Mouse (Mus musculus) right cerebral cortex, postnatal 10 days (tissue): ENCODE measurements around the gene Rbm7.
"Not testable (repeated sequence)": the region's sequence is repeated elsewhere in the genome, so short reads cannot be mapped to it uniquely, and the experiment has no call there.

ENCODE experiments used
- DNase-seq, 2 experiments: peaks; one replicate each; pipeline ENCODE4 v3.0.0; 2021; ENCODE audit warnings: low spot score in 2 of 2

The Rbm7 gene

DNA sequence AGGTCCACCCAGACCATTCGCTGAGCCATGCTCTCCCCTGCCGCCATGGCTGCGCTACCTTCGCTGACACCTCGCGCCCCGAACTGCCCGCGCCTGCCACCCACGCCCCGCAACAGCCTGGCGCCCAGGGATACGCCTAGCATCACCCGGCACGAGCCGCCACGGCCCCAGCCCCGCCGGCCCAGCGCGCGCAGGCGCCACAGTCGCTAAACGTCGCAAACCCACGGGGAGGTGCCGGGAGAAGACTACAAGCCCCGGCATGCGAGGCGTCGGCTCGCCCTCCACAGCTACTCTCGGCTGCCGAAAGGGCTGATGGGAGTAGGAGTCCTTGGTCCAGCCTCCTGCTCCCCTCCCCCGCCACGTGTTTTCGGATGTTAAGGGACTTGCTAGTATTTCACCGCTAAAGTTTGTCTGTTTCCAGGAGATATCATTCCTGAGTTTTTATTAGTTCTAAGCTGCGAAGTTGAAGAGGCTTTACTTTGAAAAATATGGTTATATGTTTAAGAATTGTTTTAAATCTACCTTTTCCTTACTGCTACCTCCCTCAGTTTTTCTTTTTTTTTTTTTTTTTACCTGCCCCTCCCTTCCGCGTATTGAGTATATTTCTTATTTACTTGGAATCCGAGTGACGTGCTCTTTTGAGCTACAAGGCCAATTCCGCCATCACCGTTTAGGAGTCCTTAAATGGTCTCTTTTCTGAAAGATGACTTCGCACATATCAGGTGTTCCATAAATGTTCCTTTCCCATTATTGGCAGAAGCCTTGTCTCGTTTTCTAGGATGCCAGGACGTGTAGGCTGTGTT is 14.5 kb downstream of the Rbm7 start, which contains the start of gene Rexo2:
Gene Rexo2, minus strand, starts transcription at position 213 of the 803 bp plus-strand sequence.
- DNase-seq, result peak; percentile 97 to 98

DNA sequence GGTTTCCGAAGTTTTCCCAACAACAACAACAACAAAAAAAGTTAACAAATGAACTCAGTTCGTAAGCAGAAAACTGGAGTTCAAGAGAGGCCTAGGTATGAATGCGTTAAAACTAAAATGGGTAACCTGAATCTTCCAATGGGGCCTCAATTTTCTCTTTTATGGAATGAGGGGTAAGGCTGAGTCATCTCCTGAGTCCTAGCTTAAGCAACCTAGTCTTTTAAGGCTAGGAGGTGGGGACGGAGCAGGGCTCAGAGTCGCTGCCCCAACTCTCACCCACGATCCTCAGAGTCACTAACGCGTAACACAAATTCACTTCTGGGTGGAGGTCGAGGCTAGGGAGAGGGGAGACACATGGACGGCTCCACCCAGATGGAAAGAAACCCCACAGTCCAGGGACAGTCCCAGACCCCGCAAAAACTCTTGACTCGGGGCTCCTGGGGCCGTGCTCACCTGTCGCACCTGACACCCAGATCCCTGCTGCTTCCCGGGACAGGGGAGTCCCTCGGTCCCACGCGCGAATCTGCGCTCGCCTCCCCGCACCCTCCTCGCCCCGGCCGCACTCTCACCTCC is 15.2 kb downstream of the Rbm7 start:
- DNase-seq, result no peak

DNA sequence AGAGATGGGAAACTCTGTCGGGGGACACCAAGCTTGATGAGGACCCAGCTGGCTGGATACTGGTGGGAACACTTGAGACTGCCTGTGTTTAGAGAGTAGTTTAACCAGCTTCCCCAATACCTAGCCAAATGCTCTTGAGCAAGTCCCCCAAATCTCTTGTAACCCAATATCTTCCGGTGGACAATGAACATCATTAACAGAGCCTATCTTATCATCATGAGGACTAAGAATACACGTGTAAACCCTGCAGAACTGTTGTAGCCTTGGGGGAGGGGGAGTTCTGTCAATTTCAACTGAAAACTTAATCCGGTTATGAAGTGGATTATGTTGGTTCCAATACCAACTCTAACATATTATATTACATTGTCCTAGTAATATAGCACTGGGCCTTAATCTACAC is 16.3 kb downstream of the Rbm7 start:
- no peak for DNase-seq

DNA sequence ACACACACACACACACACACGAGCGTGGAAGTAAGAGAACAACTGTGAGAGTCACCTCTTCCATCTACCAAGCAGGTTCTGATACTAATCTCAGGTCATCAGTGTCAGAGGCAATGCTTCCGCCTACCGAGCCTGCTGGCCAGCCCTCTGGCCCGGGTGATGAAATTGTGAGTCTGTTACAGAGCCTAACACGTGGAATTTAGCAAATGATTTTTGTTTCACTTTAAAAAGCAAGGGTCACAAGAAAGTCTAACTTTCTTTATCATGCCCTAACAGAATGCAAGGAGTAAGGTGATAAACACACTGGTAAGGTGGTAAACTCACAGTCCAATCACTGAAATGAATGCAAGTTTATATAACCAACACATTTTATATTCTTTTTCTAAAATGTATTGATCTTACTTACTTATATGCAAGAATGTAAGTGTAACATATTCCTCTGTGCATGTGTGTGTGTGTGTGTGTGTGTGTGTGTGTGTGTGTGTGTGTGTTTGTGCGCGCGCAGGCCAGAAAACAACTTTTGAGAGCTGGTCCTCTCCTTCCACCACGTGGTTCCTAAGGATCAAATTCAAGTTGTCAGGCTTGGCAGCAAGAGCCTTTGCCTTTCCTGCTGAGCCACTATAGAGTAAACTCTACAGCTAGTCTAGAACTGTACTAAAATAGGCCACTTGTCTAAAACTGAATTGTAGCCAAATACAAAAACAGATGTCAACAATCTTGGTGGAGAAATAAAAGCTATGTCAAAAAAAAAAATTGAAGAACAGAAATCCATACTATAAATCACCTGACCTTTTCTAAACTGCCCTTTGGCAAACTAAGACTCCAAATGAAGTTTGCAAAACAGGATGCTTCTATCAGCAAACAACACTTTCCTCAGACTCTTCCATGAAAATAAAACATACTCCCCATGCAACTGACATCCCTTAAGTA is 18.6 kb downstream of the Rbm7 start:
- no peak for DNase-seq

DNA sequence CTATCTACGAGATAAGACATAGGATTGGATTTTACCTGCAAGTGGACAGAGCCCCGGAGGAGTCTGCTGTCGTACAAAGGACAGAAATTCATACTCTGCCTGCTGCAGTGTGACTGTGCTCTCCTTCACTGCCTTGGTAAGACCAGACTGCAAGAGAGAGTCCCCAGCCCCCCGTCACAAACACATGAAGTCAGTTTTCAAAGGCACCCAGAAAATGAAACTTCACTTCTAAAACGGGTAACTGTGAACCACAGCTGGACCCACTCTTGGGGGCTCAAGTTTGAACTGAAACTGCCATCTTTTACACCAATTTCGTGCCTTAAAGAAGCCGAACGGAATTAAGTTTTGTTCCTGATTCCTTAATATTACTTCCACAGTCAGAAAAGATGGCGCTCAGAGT is 20.7 kb downstream of the Rbm7 start:
- no peak for DNase-seq

DNA sequence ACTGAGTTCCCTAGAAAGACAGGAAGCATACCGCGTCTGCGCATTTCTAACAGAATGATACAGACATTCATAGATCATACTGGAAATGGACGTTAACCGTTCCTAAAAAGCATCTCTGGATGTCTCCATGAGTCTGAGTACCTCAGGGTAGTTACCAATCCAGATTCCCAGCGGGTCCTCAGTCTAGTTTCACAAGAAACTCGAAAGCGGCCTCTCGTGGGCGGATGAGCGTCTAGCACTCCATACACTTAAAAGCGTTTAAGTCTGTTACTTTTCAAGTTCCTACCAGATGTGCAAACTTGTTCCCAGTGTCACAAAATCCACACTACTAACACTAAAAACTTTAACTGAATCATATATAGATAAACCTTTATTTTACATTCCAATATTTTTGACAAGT is 22.0 kb downstream of the Rbm7 start:
- no peak for DNase-seq

DNA sequence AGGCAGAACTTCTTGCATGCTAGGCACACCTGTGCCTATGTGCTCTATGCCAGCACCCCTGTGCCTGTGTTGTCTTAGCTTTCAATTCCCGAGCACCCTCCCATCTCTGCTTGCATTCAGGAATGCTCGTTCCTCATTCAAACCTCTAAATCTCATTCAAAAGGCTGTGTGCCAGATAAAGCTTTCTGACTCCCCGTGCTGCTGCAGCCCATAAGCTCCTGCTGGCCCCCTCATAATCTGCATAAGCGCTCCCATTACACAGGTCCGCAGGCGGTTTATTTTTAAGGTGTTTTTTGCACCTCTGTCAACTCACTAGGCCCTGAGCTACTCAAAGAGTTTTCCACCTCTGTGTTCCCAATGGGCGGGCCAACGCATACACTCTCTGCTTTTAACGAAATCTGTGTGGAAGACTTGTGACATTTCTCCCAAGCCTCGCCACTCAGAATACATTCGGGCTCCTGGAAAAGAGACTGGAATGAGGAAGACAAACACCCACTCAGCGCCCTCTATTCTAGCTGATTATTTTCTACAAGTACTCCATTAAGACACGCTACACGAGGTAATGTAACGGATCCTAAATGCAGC is 22.6 kb downstream of the Rbm7 start:
- no peak for DNase-seq

DNA sequence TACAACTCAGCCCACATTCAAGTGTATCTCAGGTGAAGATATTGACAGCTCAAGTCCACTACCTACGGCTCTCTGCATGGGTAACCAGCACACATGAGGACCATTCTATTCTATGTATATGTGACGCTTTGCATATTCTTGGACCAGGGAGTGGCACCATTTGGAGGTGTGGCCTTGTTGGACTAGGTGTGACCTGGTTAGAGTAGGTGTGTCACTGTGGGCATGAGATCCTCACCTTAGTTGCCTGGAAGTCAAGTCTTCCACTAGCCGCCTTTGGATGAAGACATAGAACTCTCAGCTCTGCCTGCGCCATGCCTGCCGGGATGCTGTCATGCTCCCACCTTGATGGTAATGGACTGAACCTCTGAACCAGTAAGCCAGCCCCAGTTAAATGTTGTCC is 27.6 kb downstream of the Rbm7 start:
- not testable (repeated sequence) for DNase-seq

DNA sequence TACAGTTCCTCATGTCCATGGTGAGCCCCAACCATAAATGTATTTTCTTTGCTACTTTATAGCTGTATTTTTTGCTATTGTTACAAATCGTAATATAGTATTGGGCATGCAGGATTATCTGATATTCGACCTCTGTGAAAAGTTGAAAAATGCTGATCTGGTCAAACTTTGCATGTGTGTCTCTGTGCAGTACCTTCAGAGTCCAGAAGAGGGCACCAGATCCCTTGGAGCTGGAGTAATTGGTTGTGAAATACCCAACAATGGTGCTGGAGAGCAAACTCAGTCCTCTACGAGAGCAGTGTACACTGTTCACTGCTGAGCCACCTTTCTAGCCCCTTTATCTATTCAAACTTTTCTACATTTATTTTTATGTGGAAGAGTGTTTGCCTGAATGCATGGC is 28.3 kb downstream of the Rbm7 start:
- peak in 1 of 2 experiments; percentile 58 for DNase-seq

DNA sequence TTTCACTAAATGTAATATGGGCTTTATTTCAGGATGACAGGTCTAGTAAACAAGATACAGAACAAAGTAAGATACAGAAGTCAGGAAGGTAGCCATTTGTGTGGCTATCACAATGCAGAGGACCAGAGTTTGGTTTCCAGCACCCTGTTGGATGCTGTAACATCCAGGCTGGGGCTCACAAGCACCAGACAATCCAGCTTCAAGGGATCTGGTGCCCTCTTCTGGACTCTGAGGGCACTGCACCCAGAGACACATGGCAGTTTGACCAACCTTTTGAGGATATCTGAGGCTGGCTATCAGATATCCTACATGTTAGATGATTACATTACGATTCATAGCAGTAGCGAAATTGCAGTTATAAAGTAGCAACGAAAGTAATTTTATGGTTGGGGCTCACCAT is 29.4 kb downstream of the Rbm7 start:
- no peak for DNase-seq

DNA sequence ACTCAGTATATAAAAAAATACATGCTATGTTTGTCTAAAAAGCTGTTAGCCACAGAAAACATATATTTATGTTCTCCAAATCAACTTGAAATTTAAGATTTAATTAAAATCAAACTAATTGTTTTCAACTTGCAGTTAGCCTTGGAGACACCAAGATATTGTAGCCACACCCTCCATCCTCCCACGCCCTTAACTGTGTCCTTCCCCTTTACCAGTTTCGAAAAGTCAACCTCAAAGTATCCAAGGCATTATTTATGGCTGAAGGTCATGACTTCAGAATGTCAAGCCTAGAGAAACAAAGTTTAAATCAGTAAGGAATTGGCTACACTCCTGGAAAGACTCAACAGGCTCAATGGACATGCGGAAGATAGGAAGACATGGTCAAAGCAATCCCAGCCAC is 33.6 kb downstream of the Rbm7 start:
- no peak for DNase-seq

DNA sequence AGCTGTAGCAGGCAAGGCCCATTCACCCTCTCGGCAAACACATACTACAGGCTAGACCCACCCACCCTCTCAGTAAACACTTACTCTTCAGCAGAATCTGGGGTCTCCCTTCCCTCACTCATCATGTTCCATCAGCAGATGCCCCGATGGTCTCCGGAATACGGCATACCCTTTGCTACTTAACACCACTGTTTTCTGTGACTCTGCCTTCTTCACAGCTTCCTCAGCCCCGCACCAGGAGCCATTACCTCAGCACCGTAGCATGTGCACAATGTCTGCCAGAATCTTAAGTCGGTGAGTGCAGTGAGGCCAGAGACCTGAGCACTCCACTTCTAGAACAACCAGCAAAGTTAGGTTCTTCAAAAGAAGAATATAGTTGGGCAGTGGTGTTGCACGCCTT is 34.4 kb downstream of the Rbm7 start:
- peak in 1 of 2 experiments; percentile 15 for DNase-seq

DNA sequence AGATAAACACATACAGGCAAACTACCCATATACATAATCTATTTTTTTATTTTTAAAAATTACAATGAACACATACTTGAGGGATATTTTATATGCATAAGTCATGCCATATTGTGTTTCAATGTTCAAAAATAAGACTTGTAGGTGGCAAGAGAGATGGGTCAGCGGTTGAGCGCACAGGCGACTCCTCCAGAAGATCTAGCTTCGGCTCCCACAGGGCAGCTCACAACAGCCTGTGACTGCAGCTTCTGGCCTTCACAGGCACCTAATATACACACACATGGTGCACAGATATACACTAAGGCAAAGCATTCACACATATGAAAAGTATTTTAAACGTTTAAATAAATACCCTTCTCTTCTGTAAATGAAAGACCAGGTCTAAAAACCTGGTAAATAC is 35.7 kb downstream of the Rbm7 start:
- DNase-seq, result peak in 1 of 2 experiments; percentile 11

DNA sequence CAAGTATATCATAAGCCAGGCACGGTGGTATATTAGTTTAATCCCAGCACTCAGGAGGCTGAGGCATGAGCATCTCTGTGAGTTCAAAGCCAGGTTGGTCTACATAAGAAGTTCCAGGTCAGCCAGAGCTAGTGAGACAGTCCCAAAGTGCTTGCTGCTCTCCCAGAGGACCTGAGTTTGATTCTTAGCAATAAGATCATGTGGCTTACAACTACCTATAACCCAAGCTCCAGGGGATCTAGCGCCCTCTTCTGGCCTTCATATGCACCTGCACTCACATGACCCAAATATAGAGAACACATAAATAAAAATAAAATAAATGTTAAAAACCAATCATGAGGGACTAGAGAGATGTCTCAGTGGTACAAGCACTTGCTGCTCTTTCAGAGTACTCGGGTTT is 36.2 kb downstream of the Rbm7 start:
- peak in 1 of 2 experiments; percentile 11 for DNase-seq

DNA sequence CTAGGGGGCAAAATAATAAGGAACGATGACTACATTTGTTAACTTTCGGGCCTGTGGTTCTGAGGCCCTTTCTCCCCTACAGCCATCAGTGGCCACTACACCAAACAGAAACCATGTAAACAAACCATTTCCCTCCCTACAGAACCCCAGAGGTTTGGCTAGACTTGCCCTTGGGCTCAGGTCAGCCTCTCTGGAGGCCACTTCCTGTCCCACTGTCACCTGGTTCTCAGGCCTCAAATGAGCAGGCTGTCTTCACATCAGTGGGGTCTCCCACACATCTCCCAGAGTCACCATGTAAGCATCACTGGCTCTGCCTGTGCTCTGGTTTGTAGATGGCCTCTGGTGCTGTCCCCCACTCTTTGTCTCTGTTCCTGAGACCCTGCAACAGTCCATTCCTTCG is 39.1 kb downstream of the Rbm7 start:
- peak in 1 of 2 experiments; percentile 9 for DNase-seq

DNA sequence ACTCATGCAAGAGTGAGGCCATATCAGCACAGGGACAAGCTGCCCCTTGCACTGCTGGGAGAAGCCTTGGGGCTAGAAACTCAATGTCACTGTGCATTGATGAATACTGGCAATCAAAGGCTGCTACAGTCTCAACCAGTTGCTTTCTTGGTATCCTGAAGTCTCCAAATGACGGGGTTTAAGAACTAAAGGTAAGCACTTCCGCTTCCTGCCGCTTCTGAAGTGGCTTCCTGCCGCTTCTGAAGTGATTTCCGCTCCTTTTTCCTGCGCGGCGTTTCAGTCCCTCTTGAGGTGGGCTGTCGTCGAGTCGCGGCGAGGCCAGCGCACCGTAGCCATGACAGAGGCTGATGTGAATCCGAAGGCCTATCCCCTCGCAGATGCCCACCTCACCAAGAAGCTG is 45.0 kb downstream of the Rbm7 start:
- DNase-seq, result no peak

DNA sequence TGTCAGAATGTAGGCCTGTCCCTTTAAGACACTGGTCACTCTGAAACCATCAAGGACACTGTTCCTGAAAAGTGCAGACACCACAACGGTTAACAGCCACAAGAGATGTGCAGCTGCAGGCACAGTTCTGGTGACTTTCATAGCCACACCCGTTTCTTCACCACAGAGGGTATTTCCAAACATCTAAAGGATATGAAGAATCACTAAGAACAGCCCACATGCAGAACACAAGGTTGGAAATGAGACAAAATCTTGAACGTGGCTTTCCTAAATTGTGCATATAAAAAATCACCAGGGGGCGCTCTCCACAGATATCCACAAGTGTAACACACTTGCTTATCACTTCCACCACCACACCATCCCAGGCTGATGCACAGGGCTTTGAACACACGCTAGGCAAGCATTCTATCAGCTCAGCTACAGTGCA is 47.3 kb downstream of the Rbm7 start:
- DNase-seq, result no peak

DNA sequence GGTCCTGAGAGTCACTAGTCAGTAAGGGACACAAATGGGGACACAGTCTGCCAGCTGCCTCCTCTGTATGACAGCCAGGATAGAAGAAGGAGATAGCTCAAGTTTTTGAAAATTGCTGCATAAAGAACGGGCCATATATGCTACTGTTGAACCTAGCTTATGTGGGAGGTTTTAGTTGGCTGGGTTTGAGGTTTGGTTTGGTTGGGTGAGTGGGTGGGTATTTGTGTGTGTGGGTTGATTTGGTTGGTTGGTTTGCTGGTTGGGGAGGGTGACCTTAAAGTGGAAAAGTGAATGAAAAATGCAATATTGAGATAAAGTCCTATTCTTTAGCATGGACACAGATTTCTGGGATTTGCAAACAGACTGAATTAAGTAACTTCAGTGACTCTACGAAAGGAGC is 50.3 kb downstream of the Rbm7 start:
- DNase-seq, result no peak

DNA sequence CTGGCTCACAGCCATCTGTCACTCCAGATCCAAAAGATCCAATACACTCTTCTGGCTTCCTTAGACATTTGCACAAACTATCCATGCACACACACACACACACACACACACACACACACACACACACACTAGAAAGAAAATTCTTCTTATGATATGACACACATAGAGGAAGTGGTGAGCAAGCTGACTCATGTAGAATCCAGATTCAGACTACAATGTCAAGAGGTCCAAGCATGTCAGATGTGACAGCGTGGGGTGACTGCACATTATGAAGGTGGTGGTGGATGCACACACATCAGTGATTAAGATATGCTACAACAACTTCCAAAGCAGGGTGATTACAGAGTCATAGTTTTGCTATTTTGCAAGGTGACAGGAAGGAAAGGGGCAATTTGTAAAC is 51.2 kb downstream of the Rbm7 start:
- DNase-seq, result no peak
